15 mouse cellular contexts compared by ENCODE assay signal in the genomic region with DNA sequence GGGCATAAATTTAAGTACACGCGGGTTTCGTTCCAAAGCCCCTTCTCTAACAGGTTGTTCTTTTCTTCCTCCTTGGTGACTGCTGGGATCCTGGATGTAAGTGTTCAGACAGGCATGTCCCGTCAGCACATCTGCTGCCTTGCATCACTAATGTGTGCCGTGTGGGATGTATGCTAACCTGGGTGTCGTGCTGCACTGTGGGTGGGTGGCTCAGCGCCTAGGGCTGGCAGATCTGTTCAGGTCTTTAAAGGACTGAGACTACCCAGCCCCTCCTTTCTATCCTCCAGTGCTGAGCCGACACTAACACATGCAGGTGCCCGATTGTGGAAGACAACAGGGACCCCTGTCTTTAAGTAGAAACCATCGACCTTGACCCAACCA. TPM values are rescaled to one million over a fixed set of nuclear protein-coding genes. Genes with fewer than 3 reads are reported as not detected.
DNase-seq lines count a peak whose midpoint lies in the region; ATAC-seq and TF ChIP-seq lines count a peak whose summit lies in the region.
"Had no signal": no experiment of that assay in that cellular context is flagged by ENCODE, and none has a peak within 500 bp of the region (broad histone marks: within the 10 kb centered on the region; RNA-seq: fewer than 3 reads in every experiment).

No protein-coding gene starts in this region.

- no peaks in the 10 kb centered on the region for H3K9me3 ChIP-seq in MEL (replicated peaks; ENCODE audit: insufficient read depth, low read length)
- no peaks in the 10 kb centered on the region for H3K9me3 ChIP-seq in liver, embryonic 12.5 days (replicated peaks)
- no peaks in the 10 kb centered on the region for H3K9me3 ChIP-seq in kidney, embryonic 15.5 days (replicated peaks)
- H3K9me3 ChIP-seq: embryonic facial prominence, embryonic 10.5 days; G1E; neural tube, embryonic 12.5 days had no signal

- H3K27me3 ChIP-seq in MEL (ENCODE audit: control insufficient read depth in 1 of 2, insufficient read depth in 2 of 2, low read length in 2 of 2) = no peaks in the 10 kb centered on the region
- no peaks in the 10 kb centered on the region for H3K27me3 ChIP-seq in liver, embryonic 12.5 days (replicated peaks)
- H3K27me3 ChIP-seq in kidney, embryonic 15.5 days = no peaks in the 10 kb centered on the region
- H3K27me3 ChIP-seq: neural tube, embryonic 12.5 days had no signal

- H3K9ac ChIP-seq in MEL (ENCODE audit: control insufficient read depth, low read depth, low read length, poor library complexity, severe bottlenecking) = peak overlapping the region; percentile 1
- H3K9ac ChIP-seq in liver, embryonic 12.5 days = peak overlapping the region; percentile 43
- H3K9ac ChIP-seq in kidney, embryonic 15.5 days = no peak overlapping the region
- H3K9ac ChIP-seq: neural tube, embryonic 12.5 days had no signal

- 0 out of 4 replicates have a peak, but pooled peaks cover 0 to 6% of the 10 kb centered on the region in 2 experiments for H3K36me3 ChIP-seq in MEL (ENCODE audit: control insufficient read depth in 1 of 2, insufficient read depth in 2 of 2, low read length in 2 of 2)
- H3K36me3 ChIP-seq in liver, embryonic 12.5 days = no peaks in the 10 kb centered on the region
- H3K36me3 ChIP-seq in kidney, embryonic 15.5 days = no peaks in the 10 kb centered on the region
- H3K36me3 ChIP-seq: embryonic facial prominence, embryonic 10.5 days; G1E had no signal

- peak; percentile 64 to 72 for DNase-seq in cerebellum, postnatal 10 days
- DNase-seq in cerebellum, postnatal 36 days = no peak
- no peak for DNase-seq in MEL (ENCODE audit: low read depth, low spot score)
- peak; percentile 42 to 49 for DNase-seq in layer of hippocampus, adult 8-10 months (ENCODE audit: low spot score in 2 of 2)
- no peak for DNase-seq in kidney, adult 11 months
- DNase-seq: spleen, adult 18-20 months; thymus, postnatal 14 days had no signal

- TF ChIP-seq RAD21 in MEL (IDR thresholded peaks at IDR 0.05; ENCODE audit: low read depth, low read length) = no peak; the same call in 1 of the 2 replicates

- TF ChIP-seq POLR2A in MEL (IDR thresholded peaks at IDR 0.05; ENCODE audit: control insufficient read depth in 1 of 2, insufficient read depth in 1 of 2, low read depth in 1 of 2, low read length in 2 of 2, poor library complexity in 1 of 2) = no peak

- no peak for TF ChIP-seq CTCF in MEL (IDR thresholded peaks at IDR 0.05 in 2 of 3, conservative IDR thresholded peaks at IDR 0.05 in 1 of 3; ENCODE audit: control insufficient read depth in 1 of 3, insufficient read depth in 1 of 3, low read depth in 2 of 3, low read length in 3 of 3, poor library complexity in 1 of 3, severe bottlenecking in 1 of 3)

- H3K4me3 ChIP-seq in MEL (ENCODE audit: control insufficient read depth in 1 of 2, insufficient read depth in 1 of 2, low read depth in 2 of 2, low read length in 2 of 2) = peak overlapping the region; percentile 9 to 64
- peak overlapping the region; percentile 27 for H3K4me3 ChIP-seq in liver, embryonic 12.5 days
- no peak overlapping the region for H3K4me3 ChIP-seq in kidney, embryonic 15.5 days (replicated peaks)
- H3K4me3 ChIP-seq: embryonic facial prominence, embryonic 10.5 days; neural tube, embryonic 12.5 days had no signal

- H3K4me2 ChIP-seq in liver, embryonic 12.5 days = peak overlapping the region; percentile 64
- H3K4me2 ChIP-seq in kidney, embryonic 15.5 days = no peak overlapping the region
- H3K4me2 ChIP-seq: neural tube, embryonic 12.5 days had no signal

- H3K79me2 ChIP-seq in MEL (ENCODE audit: control insufficient read depth, insufficient read depth, low read length, poor library complexity) = no peaks in the 10 kb centered on the region

- TF ChIP-seq EP300 in MEL (IDR thresholded peaks at IDR 0.05; ENCODE audit: low read depth in 1 of 2, low read length in 2 of 2) = no peak

- WGBS in liver, embryonic 12.5 days (ENCODE audit: insufficient replicate concordance) = 45% methylated on average over 10 of the region's 10 CpGs
- 69% methylated on average over 10 of the region's 10 CpGs for WGBS in kidney, embryonic 15.5 days

- ATAC-seq in liver, embryonic 12.5 days = peak; percentile 58
- no peak for ATAC-seq in kidney, embryonic 15.5 days (replicated peaks; ENCODE audit: low FRiP score)
- no peak for ATAC-seq in granulocyte monocyte progenitor cell, adult 5-6 weeks (replicated peaks; ENCODE audit: poor library complexity, severe bottlenecking)
- ATAC-seq: intestine, embryonic 16.5 days had no signal

- H3K27ac ChIP-seq in MEL (ENCODE audit: control insufficient read depth, low read depth, low read length) = no peak overlapping the region
- H3K27ac ChIP-seq in liver, embryonic 12.5 days = peak overlapping the region; percentile 89
- no peak overlapping the region for H3K27ac ChIP-seq in kidney, embryonic 15.5 days
- H3K27ac ChIP-seq: embryonic facial prominence, embryonic 10.5 days; macrophage; neural tube, embryonic 12.5 days had no signal

- H3K4me1 ChIP-seq in MEL (ENCODE audit: control insufficient read depth in 1 of 2, insufficient read depth in 2 of 2, low read length in 2 of 2) = peaks cover 5 to 11% of the 10 kb centered on the region in 2 experiments
- peaks cover 46% of the 10 kb centered on the region for H3K4me1 ChIP-seq in liver, embryonic 12.5 days
- H3K4me1 ChIP-seq in kidney, embryonic 15.5 days = peaks cover 3% of the 10 kb centered on the region

TF ChIP-seq in MEL, 35 proteins besides CTCF, POLR2A, EP300 and RAD21:
- no peak for TF ChIP-seq HCFC1 (IDR thresholded peaks at IDR 0.05; ENCODE audit: low read depth, low read length)
- no peak for TF ChIP-seq NRF1 (IDR thresholded peaks at IDR 0.05; ENCODE audit: insufficient read depth, low read depth, low read length, poor library complexity, severe bottlenecking)
- TF ChIP-seq SIN3A (IDR thresholded peaks at IDR 0.05; ENCODE audit: low read length) = 0 out of 2 replicates have a peak, but pooled peaks have one; percentile 12
- TF ChIP-seq MAZ (IDR thresholded peaks at IDR 0.05; ENCODE audit: low read depth, low read length) = no peak
- 0 out of 2 replicates have a peak, but pooled peaks have one; percentile 16 for TF ChIP-seq MAX (IDR thresholded peaks at IDR 0.05; ENCODE audit: low read length)

RNA-seq across cellular contexts. Expression of gene Mrpl35, which starts 25.1 kb away (rescaled TPM):
- total RNA-seq in MEL (2012; rRNA removed) = 26.0 and 28.3 TPM in 2 replicates
- polyA plus RNA-seq in MEL (2012; ENCODE audit: insufficient read depth in 1 of 2, insufficient read length in 2 of 2, low read depth in 1 of 2, low replicate concordance in 2 of 2, missing spikeins in 1 of 2) = 10 to 100 TPM in 1 of 2 experiments, not detected in 1; 34.8 TPM
- 10 to 100 TPM; 26.5 to 37.6 (median 31.4) TPM for total RNA-seq in layer of hippocampus, adult 8-10 months (2022)
- polyA plus RNA-seq in liver, embryonic 12.5 days (2016; fragmentation: Nextera tagmentation; extraction: Ambion mirVana) = 81.6 and 82.7 TPM in 2 replicates
- 63.0 and 72.5 TPM in 2 replicates for polyA plus RNA-seq in kidney, embryonic 15.5 days (2015; fragmentation: Nextera tagmentation; extraction: Ambion mirVana)
- 21.6 and 34.0 TPM in 2 replicates for total RNA-seq in granulocyte monocyte progenitor cell, adult 5-6 weeks (2014; fragmentation: Nextera tagmentation)
- 40.0 and 54.7 TPM in 2 replicates for total RNA-seq in granulocyte monocyte progenitor cell, adult 5-6 weeks (2017)

RNA-seq across cellular contexts. Expression of gene Immt, which starts 29.4 kb away (rescaled TPM):
- total RNA-seq in MEL (2012; rRNA removed) = 133 and 137 TPM in 2 replicates
- 100 to 1,000 TPM; 158 to 702 TPM for polyA plus RNA-seq in MEL (2012; ENCODE audit: insufficient read depth in 1 of 2, insufficient read length in 2 of 2, low read depth in 1 of 2, low replicate concordance in 2 of 2, missing spikeins in 1 of 2)
- 100 to 1,000 TPM; 138 to 153 (median 143) TPM for total RNA-seq in layer of hippocampus, adult 8-10 months (2022)
- polyA plus RNA-seq in liver, embryonic 12.5 days (2016; fragmentation: Nextera tagmentation; extraction: Ambion mirVana) = 156 and 176 TPM in 2 replicates
- polyA plus RNA-seq in kidney, embryonic 15.5 days (2015; fragmentation: Nextera tagmentation; extraction: Ambion mirVana) = 217 and 222 TPM in 2 replicates
- 148 and 158 TPM in 2 replicates for total RNA-seq in granulocyte monocyte progenitor cell, adult 5-6 weeks (2014; fragmentation: Nextera tagmentation)
- total RNA-seq in granulocyte monocyte progenitor cell, adult 5-6 weeks (2017) = 142 and 149 TPM in 2 replicates

Comparison
In these comparisons a context has a peak if more than half of its experiments do, and no peak if none do; other contexts are left out.
1. DNase-seq: peak in cerebellum, postnatal 10 days (2 of 2) and layer of hippocampus, adult 8-10 months (2 of 2); none in cerebellum, postnatal 36 days (0 of 2), MEL (single experiment) and kidney, adult 11 months (single experiment).